Mouse (Mus musculus) forebrain, embryonic 13.5 days (tissue): ENCODE measurements around the gene Dhx58. TPM values are rescaled to one million over a fixed set of nuclear protein-coding genes. Genes with fewer than 3 reads are reported as not detected.
A peak's percentile ranks its signal among the peaks of the same experiment; 100 is the strongest.

ENCODE experiments used
- ATAC-seq: fragments of 200-750 bp; cut with Nextera tagmentation; 2 replicates; pipeline ENCODE4 v1.8.0; 2017
- H3K27ac ChIP-seq: fragments of 300-500 bp; sonication (generic); 2 replicates; pipeline ENCODE4 v1.5.1; 2015; ENCODE audit warnings: inconsistent platforms, mild to moderate bottlenecking, moderate library complexity
- H3K27me3 ChIP-seq: fragments of 300-500 bp; sonication (generic); 2 replicates; pipeline ENCODE4 v1.6.1; 2015; ENCODE audit warnings: mild to moderate bottlenecking, inconsistent platforms
- H3K36me3 ChIP-seq: fragments of 300-500 bp; sonication (generic); 2 replicates; pipeline ENCODE4 v1.6.1; 2015; ENCODE audit warnings: mild to moderate bottlenecking, inconsistent platforms; ENCODE audit not compliant: poor library complexity, severe bottlenecking
- H3K4me1 ChIP-seq: fragments of 300-500 bp; sonication (generic); 2 replicates; pipeline ENCODE4 v1.6.1; 2015; ENCODE audit warnings: inconsistent platforms
- H3K4me2 ChIP-seq: fragments of 300-500 bp; sonication (generic); 2 replicates; pipeline ENCODE4 v1.6.1; 2015; ENCODE audit warnings: inconsistent platforms, mild to moderate bottlenecking, moderate library complexity
- H3K4me3 ChIP-seq: fragments of 300-500 bp; sonication (generic); 2 replicates; pipeline ENCODE4 v1.5.1; 2015; ENCODE audit warnings: mild to moderate bottlenecking, inconsistent platforms
- H3K9ac ChIP-seq: fragments of 300-500 bp; sonication (generic); 2 replicates; pipeline ENCODE4 v1.6.1; 2015; ENCODE audit warnings: mild to moderate bottlenecking, inconsistent platforms
- H3K9me3 ChIP-seq: fragments of 300-500 bp; sonication (generic); replicated peaks from 2 replicates; pipeline ENCODE4 v1.6.1; 2016; ENCODE audit warnings: inconsistent platforms
- WGBS: fragments of 180-500 bp; shearing (Covaris S2); methylation state at CpG from one replicate; pipeline ENCODE4 v1.1.7; 2015; 5-methylcytosine and 5-hydroxymethylcytosine counted together
- polyA plus RNA-seq: library from polyadenylated mRNA; unstranded; fragments of >200 nt; fragmentation: Nextera tagmentation; extraction: Ambion mirVana; gene quantifications from 2 replicates; pipeline ENCODE4 v1.2.1, GENCODE M21; 2015

Dhx58 gene
- polyA plus RNA-seq, 1 experiment from 2014 or later = 2.1 TPM

DNA sequence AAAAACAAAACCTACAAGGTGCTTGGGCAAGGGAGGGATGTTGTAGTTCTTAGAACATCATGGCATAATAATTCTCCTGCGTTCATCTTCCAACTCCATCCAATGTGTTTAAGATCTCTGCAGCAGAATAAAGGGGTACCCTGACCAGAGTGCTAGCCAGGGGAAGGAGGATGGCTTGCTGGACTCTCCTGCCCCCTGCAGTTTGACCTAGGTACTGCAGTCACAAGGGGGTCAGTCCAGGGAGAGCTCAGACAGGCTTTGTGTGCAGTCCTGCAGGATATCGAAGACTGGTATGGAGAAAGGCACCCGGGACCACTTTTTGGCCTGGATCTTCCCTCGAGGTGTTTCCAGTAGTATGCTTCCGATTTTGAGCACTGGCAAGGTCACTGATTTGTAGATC lies 9.1 kb downstream of the Dhx58 start:
- ATAC-seq = no peak
- H3K9ac ChIP-seq = no peak overlapping the region
- peaks cover 31% of the 10 kb centered on the region for H3K27me3 ChIP-seq
- H3K9me3 ChIP-seq = no peaks in the 10 kb centered on the region
- no peak overlapping the region for H3K27ac ChIP-seq
- peaks cover 10% of the 10 kb centered on the region for H3K4me1 ChIP-seq
- H3K36me3 ChIP-seq = no peaks in the 10 kb centered on the region
- no peak overlapping the region for H3K4me3 ChIP-seq
- 36% methylated on average over 5 of the region's 5 CpGs for WGBS
- H3K4me2 ChIP-seq = no peak overlapping the region

- H3K4me3 ChIP-seq = no peak overlapping the region
- no peak overlapping the region for H3K4me2 ChIP-seq
- no peak overlapping the region for H3K27ac ChIP-seq
- H3K36me3 ChIP-seq = no peaks in the 10 kb centered on the region
- 38% methylated on average over 5 of the region's 5 CpGs for WGBS
- H3K4me1 ChIP-seq = peaks cover 10% of the 10 kb centered on the region
- ATAC-seq = no peak
- H3K27me3 ChIP-seq = peaks cover 31% of the 10 kb centered on the region
- no peaks in the 10 kb centered on the region for H3K9me3 ChIP-seq
- no peak overlapping the region for H3K9ac ChIP-seq
These were observed 10.9 kb downstream of the Dhx58 start for GRCm38 (mm10) chr11:100693154-100693553.

DNA sequence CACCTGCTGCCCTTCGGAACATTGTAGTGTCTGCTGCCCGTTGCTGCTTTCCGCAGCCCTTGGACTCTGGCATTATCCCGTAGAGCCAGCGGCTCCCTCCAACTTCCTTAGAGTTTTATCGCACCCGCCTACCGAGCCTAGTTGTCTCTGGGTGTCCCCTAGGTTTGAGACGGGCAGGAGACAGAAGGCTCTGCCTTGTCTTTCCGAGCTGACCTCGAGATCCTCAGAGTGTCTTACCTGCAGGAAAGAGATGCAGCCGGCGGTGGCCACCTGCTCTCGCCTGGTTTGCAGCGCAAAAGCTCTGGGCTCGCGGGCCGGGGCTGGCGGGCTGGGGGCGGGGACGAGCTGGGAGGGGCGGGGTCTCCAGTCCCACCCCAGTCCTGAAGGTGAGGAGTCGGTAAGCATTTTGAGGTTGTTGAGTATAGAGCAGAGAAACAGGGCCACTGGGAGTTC lies 11.9 kb downstream of the Dhx58 start, which contains the start of gene Zfp385c:
Zfp385c (minus strand) TSS at position 292 of the 453 bp plus-strand sequence.
- Histone ChIP-seq H3K4me2 (peak within 1 kb of the TSS; percentile 56), H3K27ac (no peak within 1 kb of the TSS), H3K9me3 (no peaks in the 10 kb centered on the region), H3K4me3 (peak within 1 kb of the TSS; percentile 27), H3K9ac (peak within 1 kb of the TSS; percentile 43), H3K4me1 (peaks cover 10% of the 10 kb centered on the region), H3K36me3 (no peaks in the 10 kb centered on the region), H3K27me3 (peaks cover 31% of the 10 kb centered on the region)
- 2% methylated on average over 23 of the region's 23 CpGs for WGBS
- no peak for ATAC-seq

DNA sequence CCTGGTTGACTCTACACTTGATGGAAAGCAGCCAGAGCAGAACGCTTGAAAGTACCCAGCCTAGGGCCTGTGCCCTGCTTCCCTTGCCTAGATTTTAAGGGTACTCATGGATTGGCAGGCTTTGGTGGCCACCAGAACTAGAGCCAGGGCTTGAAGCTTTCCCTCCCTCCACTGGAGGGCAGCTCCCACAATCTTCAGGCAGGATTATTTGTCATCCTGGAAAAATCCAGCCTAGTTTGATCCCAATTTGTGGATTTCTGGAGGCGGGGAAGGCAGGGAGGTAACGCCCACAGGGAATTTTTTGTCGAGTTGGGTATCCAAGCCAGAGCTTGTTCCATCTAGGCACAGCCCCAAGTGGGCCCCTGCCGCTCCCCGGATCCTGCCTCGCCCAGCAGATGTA lies 13.7 kb downstream of the Dhx58 start:
- Histone ChIP-seq H3K9me3 (no peaks in the 10 kb centered on the region), H3K27ac (no peak overlapping the region), H3K4me2 (no peak overlapping the region), H3K4me1 (peaks cover 10% of the 10 kb centered on the region), H3K36me3 (no peaks in the 10 kb centered on the region), H3K9ac (no peak overlapping the region), H3K27me3 (peaks cover 31% of the 10 kb centered on the region), H3K4me3 (no peak overlapping the region)
- WGBS = 74% methylated on average over 7 of the region's 7 CpGs
- no peak for ATAC-seq

DNA sequence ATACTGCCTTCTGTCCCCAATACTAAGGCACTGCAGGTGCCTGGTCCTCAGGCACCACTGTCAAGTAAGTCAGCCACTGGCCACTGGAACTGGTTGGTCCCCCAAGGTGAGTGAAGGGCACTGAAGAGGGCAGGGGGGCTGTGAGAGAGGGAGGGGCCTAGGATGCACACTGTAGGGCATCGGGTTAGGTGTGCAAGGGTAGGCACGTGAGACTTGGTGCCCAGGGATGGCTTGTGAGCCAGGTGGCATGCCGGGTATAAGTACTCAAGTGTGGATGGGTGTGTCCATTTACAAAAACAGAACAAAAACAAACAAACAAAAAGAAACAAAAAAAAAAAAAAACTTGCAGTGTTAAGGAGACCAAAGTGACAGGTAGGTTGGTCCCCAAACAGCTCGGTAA lies 15.6 kb downstream of the Dhx58 start:
- no peak overlapping the region for H3K27ac ChIP-seq
- peaks cover 31% of the 10 kb centered on the region for H3K27me3 ChIP-seq
- H3K9ac ChIP-seq = no peak overlapping the region
- H3K36me3 ChIP-seq = no peaks in the 10 kb centered on the region
- 82% methylated on average over 4 of the region's 4 CpGs for WGBS
- no peak for ATAC-seq
- peaks cover 10% of the 10 kb centered on the region for H3K4me1 ChIP-seq
- H3K9me3 ChIP-seq = no peaks in the 10 kb centered on the region
- H3K4me2 ChIP-seq = no peak overlapping the region
- H3K4me3 ChIP-seq = no peak overlapping the region

DNA sequence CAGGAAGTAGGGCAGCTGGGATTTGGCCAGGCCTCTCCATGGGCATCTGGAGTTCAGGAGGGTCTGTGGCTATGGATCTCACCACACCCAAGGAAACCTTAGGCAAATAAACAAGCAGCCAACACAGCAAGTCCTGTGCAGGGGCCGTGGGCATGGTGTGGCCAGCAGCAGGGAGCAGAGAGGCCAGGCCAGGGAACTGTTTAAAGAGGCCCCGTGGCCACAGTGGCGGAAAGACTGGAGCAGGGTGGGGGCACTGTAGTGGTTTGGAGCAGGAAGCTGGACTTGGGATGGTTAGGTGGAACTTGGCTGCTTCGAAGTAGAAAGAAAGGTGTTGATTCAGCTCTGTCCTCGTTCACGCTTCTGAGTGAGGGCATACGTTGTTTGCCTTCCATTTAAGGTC lies 16.8 kb downstream of the Dhx58 start:
- H3K27ac ChIP-seq = no peak overlapping the region
- H3K27me3 ChIP-seq = peaks cover 19% of the 10 kb centered on the region
- 84% methylated on average over 7 of the region's 7 CpGs for WGBS
- H3K4me3 ChIP-seq = no peak overlapping the region
- ATAC-seq = no peak
- no peaks in the 10 kb centered on the region for H3K36me3 ChIP-seq
- peaks cover 5% of the 10 kb centered on the region for H3K4me1 ChIP-seq
- no peaks in the 10 kb centered on the region for H3K9me3 ChIP-seq
- H3K4me2 ChIP-seq = no peak overlapping the region
- H3K9ac ChIP-seq = no peak overlapping the region

GRCm38 (mm10) chr11:100685371-100685770 lies 18.7 kb downstream of the Dhx58 start:
- H3K36me3 ChIP-seq = no peaks in the 10 kb centered on the region
- 75% methylated on average over 2 of the region's 3 CpGs for WGBS
- no peak overlapping the region for H3K9ac ChIP-seq
- 0 out of 2 replicates have a peak, but pooled peaks cover 2% of the 10 kb centered on the region for H3K27me3 ChIP-seq
- no peak for ATAC-seq
- no peaks in the 10 kb centered on the region for H3K9me3 ChIP-seq
- H3K4me1 ChIP-seq = no peaks in the 10 kb centered on the region
- H3K4me3 ChIP-seq = no peak overlapping the region
- no peak overlapping the region for H3K27ac ChIP-seq
- no peak overlapping the region for H3K4me2 ChIP-seq

GRCm38 (mm10) chr11:100684084-100684483 lies 20.0 kb downstream of the Dhx58 start:
- H3K9me3 ChIP-seq = no peaks in the 10 kb centered on the region
- H3K4me3 ChIP-seq = no peak overlapping the region
- no peak overlapping the region for H3K4me2 ChIP-seq
- no peaks in the 10 kb centered on the region for H3K27me3 ChIP-seq
- WGBS = 86% methylated on average over 2 of the region's 2 CpGs
- H3K36me3 ChIP-seq = no peaks in the 10 kb centered on the region
- ATAC-seq = no peak
- H3K4me1 ChIP-seq = no peaks in the 10 kb centered on the region
- no peak overlapping the region for H3K9ac ChIP-seq
- no peak overlapping the region for H3K27ac ChIP-seq

DNA sequence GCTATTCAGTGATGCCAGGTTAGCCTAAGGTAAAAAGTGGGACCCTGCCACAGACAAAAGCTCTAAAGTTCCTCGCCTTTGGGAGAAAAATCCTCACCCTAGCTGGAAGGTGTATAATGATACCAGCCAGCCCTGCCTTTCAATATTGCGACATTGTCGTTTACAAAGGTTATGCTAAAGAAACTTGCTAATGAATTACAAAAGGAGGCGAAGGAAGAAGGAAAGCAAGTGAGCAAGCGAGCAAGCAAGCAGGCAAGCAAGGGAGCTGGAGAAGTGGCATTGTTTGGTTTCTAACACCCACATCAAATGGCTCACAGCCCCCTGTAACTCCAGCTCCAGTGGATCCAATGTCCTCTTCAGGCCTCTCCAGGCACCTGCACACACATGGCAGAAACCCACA lies 21.5 kb downstream of the Dhx58 start:
- H3K9ac ChIP-seq = no peak overlapping the region
- H3K9me3 ChIP-seq = no peaks in the 10 kb centered on the region
- ATAC-seq = no peak
- no peaks in the 10 kb centered on the region for H3K36me3 ChIP-seq
- no peak overlapping the region for H3K27ac ChIP-seq
- WGBS = 60% methylated on average over 5 of the region's 5 CpGs
- no peak overlapping the region for H3K4me2 ChIP-seq
- H3K4me3 ChIP-seq = no peak overlapping the region
- no peaks in the 10 kb centered on the region for H3K4me1 ChIP-seq
- no peaks in the 10 kb centered on the region for H3K27me3 ChIP-seq

DNA sequence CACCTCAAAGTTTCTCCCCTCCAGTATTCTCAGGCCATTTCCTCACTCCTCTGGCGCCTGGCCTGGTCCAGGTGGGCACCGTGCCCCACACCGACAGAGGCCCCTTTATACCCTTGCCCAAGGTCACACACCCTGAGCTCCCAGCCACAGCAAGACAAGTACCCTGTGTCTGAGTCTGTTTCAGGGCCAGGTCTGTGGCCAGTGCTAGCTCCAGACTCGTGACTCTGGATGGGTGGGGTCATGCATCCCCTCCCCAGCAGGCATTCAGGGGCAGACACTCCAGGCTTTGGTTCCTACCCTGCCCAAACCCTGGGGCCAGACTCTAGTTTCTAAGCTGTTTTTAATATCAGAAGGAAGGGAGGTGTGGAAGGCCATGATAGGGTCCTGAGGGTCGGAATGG lies 22.2 kb downstream of the Dhx58 start:
- Histone ChIP-seq H3K4me3 (no peak overlapping the region), H3K4me1 (no peaks in the 10 kb centered on the region), H3K27ac (no peak overlapping the region), H3K4me2 (no peak overlapping the region), H3K9ac (no peak overlapping the region), H3K36me3 (no peaks in the 10 kb centered on the region), H3K9me3 (no peaks in the 10 kb centered on the region), H3K27me3 (no peaks in the 10 kb centered on the region)
- 79% methylated on average over 5 of the region's 5 CpGs for WGBS
- ATAC-seq = no peak

DNA sequence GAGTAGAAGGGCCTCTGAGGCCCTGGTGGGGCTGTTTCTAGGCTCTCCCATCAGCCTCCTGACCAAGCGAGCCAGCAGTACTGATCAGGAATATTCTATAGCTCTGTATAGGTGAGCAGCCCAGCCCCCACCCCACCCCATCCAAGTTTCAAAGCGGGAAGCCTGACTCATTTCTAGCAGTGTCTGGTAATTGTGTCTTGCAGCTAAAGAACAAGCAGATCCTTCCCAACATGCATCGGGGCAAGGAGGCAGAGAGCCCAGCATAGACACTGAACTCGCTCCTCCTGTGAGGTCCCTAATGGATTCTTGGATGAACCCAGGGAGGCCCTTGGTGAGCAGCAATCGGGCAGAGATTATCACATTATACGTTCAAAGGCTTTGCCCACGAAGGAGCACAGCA lies 26.3 kb downstream of the Dhx58 start:
- no peak overlapping the region for H3K4me3 ChIP-seq
- H3K27ac ChIP-seq = no peak overlapping the region
- no peaks in the 10 kb centered on the region for H3K9me3 ChIP-seq
- no peak for ATAC-seq
- peaks cover 7% of the 10 kb centered on the region for H3K4me1 ChIP-seq
- H3K4me2 ChIP-seq = no peak overlapping the region
- peaks cover 7% of the 10 kb centered on the region for H3K27me3 ChIP-seq
- WGBS = 53% methylated on average over 7 of the region's 7 CpGs
- no peak overlapping the region for H3K9ac ChIP-seq
- H3K36me3 ChIP-seq = no peaks in the 10 kb centered on the region

DNA sequence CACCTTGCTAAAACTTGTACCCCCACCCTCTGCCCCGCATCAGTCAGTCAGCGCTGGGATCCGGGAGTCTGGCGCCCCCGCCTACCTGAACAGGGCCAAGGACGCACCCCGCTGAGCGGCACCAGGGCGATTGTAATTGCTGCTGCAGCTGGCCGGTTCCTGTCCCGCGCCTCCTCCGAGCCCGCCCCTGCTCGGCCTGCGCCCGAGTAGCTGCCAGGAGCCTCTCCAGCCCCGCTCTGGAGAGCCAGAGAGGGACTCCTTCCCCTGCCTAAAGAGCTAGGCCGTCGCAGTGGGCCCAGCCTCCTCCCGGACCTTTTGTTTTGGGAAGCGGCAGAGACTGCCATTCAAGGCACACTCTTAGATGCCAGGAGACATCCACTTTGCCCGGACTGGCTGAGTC lies 30.9 kb downstream of the Dhx58 start:
- H3K9me3 ChIP-seq = no peaks in the 10 kb centered on the region
- peaks cover 9% of the 10 kb centered on the region for H3K4me1 ChIP-seq
- peak overlapping the region; percentile 52 for H3K9ac ChIP-seq
- 0 out of 2 replicates have a peak overlapping the region, but pooled peaks have one; percentile 6 for H3K4me3 ChIP-seq
- peaks cover 11% of the 10 kb centered on the region for H3K27me3 ChIP-seq
- H3K36me3 ChIP-seq = no peaks in the 10 kb centered on the region
- no peak overlapping the region for H3K27ac ChIP-seq
- H3K4me2 ChIP-seq = peak overlapping the region; percentile 45
- 2% methylated on average over 23 of the region's 23 CpGs for WGBS
- no peak for ATAC-seq

DNA sequence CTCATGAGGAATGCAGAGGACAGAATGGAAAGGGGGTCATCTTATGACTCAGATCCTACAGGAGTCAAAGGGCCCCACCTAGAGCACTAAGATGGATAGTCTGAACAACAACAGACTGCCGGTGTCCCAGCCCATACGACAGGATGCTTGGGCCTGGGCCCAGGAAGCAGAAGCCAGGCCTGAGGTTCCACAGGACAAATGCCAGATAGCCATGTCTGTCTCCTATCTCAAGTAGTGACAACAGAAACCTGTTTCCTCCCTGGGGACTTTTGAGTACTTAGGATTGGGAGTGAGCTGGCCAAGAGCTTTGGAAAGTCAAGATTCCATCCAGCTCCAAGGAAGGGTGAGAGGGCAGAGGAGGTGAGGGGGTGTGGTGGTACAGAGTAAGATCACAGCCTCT lies 32.1 kb downstream of the Dhx58 start:
- no peak overlapping the region for H3K9ac ChIP-seq
- H3K27ac ChIP-seq = no peak overlapping the region
- H3K27me3 ChIP-seq = peaks cover 11% of the 10 kb centered on the region
- H3K4me3 ChIP-seq = no peak overlapping the region
- 74% methylated on average over 2 of the region's 2 CpGs for WGBS
- no peaks in the 10 kb centered on the region for H3K36me3 ChIP-seq
- peaks cover 9% of the 10 kb centered on the region for H3K4me1 ChIP-seq
- H3K4me2 ChIP-seq = no peak overlapping the region
- ATAC-seq = no peak
- H3K9me3 ChIP-seq = no peaks in the 10 kb centered on the region
